Mouse (Mus musculus) CH12.LX (cell line): Measurements from ENCODE around the gene Itga9. TPM values are rescaled to one million over a fixed set of nuclear protein-coding genes. Genes with fewer than 3 reads are reported as not detected.

Experiments
- DNase-seq: peaks from one replicate; pipeline ENCODE4 v3.0.0-alpha.2; 2013; ENCODE audit errors: extremely low read depth
- H3K27ac ChIP-seq: 2 replicates; pipeline ENCODE4 v1.5.1; 2012; ENCODE audit warnings: low read depth, mild to moderate bottlenecking, control low read depth, moderate library complexity; ENCODE audit not compliant: insufficient read depth
- H3K27me3 ChIP-seq: replicated peaks from 2 replicates; pipeline ENCODE3; 2012; ENCODE audit warnings: inconsistent platforms
- H3K36me3 ChIP-seq, 2 experiments: replicated peaks in 1 of 2; 2 replicates each; pipeline versions ENCODE3 to v1.6.1; 2012; ENCODE audit warnings: inconsistent platforms in 1 of 2, low read length in 1 of 2, mild to moderate bottlenecking in 1 of 2, mixed read lengths in 1 of 2, moderate library complexity in 1 of 2; ENCODE audit not compliant: control insufficient read depth in 1 of 2, insufficient read depth in 1 of 2
- H3K4me1 ChIP-seq, 2 experiments: 2 replicates each; pipeline ENCODE4 v1.6.1; 2012; ENCODE audit warnings: inconsistent platforms in 1 of 2, moderate library complexity in 1 of 2; ENCODE audit not compliant: insufficient read depth in 2 of 2, control insufficient read depth in 1 of 2
- H3K4me2 ChIP-seq: 2 replicates; pipeline ENCODE4 v1.6.1; 2012; ENCODE audit warnings: low read depth, mild to moderate bottlenecking, control low read depth; ENCODE audit not compliant: poor library complexity, insufficient read depth, severe bottlenecking
- H3K4me3 ChIP-seq, 3 experiments: fragments of 150-350 bp in 1 of 3; sonication (generic) in 1 of 3; replicated peaks in 1 of 3; 2 replicates each; pipeline versions ENCODE3 to v1.5.1; 2011 to 2012; ENCODE audit warnings: low read depth in 2 of 3, low read length in 2 of 3, mild to moderate bottlenecking in 2 of 3, moderate library complexity in 2 of 3, control low read depth in 1 of 3, improper control_type of control experiment in 1 of 3, inconsistent platforms in 1 of 3, mixed read lengths in 1 of 3; ENCODE audit not compliant: poor library complexity in 1 of 3
- H3K79me2 ChIP-seq: replicated peaks from 2 replicates; pipeline ENCODE4 v1.6.1; 2012; ENCODE audit warnings: mild to moderate bottlenecking, moderate library complexity; ENCODE audit not compliant: control insufficient read depth, poor library complexity, insufficient read depth, severe bottlenecking; ENCODE audit errors: extremely low read depth
- H3K9ac ChIP-seq: 2 replicates; pipeline ENCODE4 v1.6.1; 2012; ENCODE audit warnings: low read depth, mild to moderate bottlenecking, control low read depth, moderate library complexity; ENCODE audit not compliant: insufficient read depth
- H3K9me3 ChIP-seq: replicated peaks from 2 replicates; pipeline ENCODE3; 2012; ENCODE audit warnings: low read length, inconsistent platforms, mixed read lengths
- BHLHE40 ChIP-seq: IDR thresholded peaks from 2 replicates; pipeline ENCODE4 v1.6.1; 2011; ENCODE audit warnings: mild to moderate bottlenecking, low read depth, low read length, improper control_type of control experiment
- CHD1 ChIP-seq: IDR thresholded peaks from 2 replicates; pipeline ENCODE4 v1.6.1; 2012; ENCODE audit warnings: low read depth, low read length, improper control_type of control experiment, inconsistent platforms
- E2F4 ChIP-seq: IDR thresholded peaks from 2 replicates; pipeline ENCODE4 v1.6.1; 2011; ENCODE audit warnings: low read depth, low read length, improper control_type of control experiment; ENCODE audit not compliant: insufficient replicate concordance
- EP300 ChIP-seq: IDR thresholded peaks from 2 replicates; pipeline ENCODE4 v1.6.1; 2011; ENCODE audit warnings: low read length, improper control_type of control experiment
- MAX ChIP-seq: IDR thresholded peaks from 2 replicates; pipeline ENCODE4 v1.6.1; 2011; ENCODE audit warnings: low read length, improper control_type of control experiment
- MEF2A ChIP-seq: IDR thresholded peaks from 2 replicates; pipeline ENCODE4 v1.6.1; 2014; ENCODE audit warnings: low read depth, mild to moderate bottlenecking, inconsistent platforms, low read length, improper control_type of control experiment, borderline replicate concordance
- MXI1 ChIP-seq: IDR thresholded peaks from 2 replicates; pipeline ENCODE4 v1.6.1; 2011; ENCODE audit warnings: mild to moderate bottlenecking, low read depth, low read length, improper control_type of control experiment
- NELFE ChIP-seq: IDR thresholded peaks from 2 replicates; pipeline ENCODE4 v1.6.1; 2011; ENCODE audit warnings: low read depth, low read length, improper control_type of control experiment
- NRF1 ChIP-seq: IDR thresholded peaks from 2 replicates; pipeline ENCODE4 v1.6.1; 2014; ENCODE audit warnings: low read depth, mild to moderate bottlenecking, inconsistent platforms, low read length, improper control_type of control experiment, moderate library complexity
- PAX5 ChIP-seq: IDR thresholded peaks from 2 replicates; pipeline ENCODE4 v1.6.1; 2012; ENCODE audit warnings: low read length, inconsistent platforms, mixed read lengths
- POLR2A ChIP-seq: IDR thresholded peaks from 2 replicates; pipeline ENCODE4 v1.6.1; 2011; ENCODE audit warnings: low read depth, mild to moderate bottlenecking, improper control_type of control experiment, low read length
- RAD21 ChIP-seq: IDR thresholded peaks from 2 replicates; pipeline ENCODE4 v1.6.1; 2011; ENCODE audit warnings: low read depth, mild to moderate bottlenecking, low read length, improper control_type of control experiment, moderate library complexity
- TBP ChIP-seq: conservative IDR thresholded peaks from 2 replicates; pipeline ENCODE4 v1.6.1; 2011; ENCODE audit warnings: low read depth, low read length, improper control_type of control experiment
- TCF12 ChIP-seq: IDR thresholded peaks from 2 replicates; pipeline ENCODE4 v1.6.1; 2014; ENCODE audit warnings: low read depth, mild to moderate bottlenecking, inconsistent platforms, low read length, improper control_type of control experiment
- UBTF ChIP-seq: IDR thresholded peaks from 2 replicates; pipeline ENCODE4 v1.6.1; 2012; ENCODE audit warnings: low read depth, mild to moderate bottlenecking, inconsistent platforms, low read length, improper control_type of control experiment, moderate library complexity
- USF1 ChIP-seq: IDR thresholded peaks from 2 replicates; pipeline ENCODE4 v1.6.1; 2014; ENCODE audit warnings: low read depth, mild to moderate bottlenecking, inconsistent platforms, low read length, improper control_type of control experiment
- ZKSCAN1 ChIP-seq: IDR thresholded peaks from 2 replicates; pipeline ENCODE4 v1.6.1; 2012; ENCODE audit warnings: low read depth, inconsistent platforms, low read length, improper control_type of control experiment, borderline replicate concordance
- ZMIZ1 ChIP-seq: IDR thresholded peaks from 2 replicates; pipeline ENCODE4 v1.6.1; 2012; ENCODE audit warnings: low read depth, mild to moderate bottlenecking, inconsistent platforms, low read length, improper control_type of control experiment
- ZNF384 ChIP-seq: IDR thresholded peaks from 2 replicates; pipeline ENCODE4 v1.6.1; 2012; ENCODE audit warnings: low read depth, low read length, improper control_type of control experiment, inconsistent platforms
- dilution Hi-C: fragments of 300-500 bp; cut with MboI; formaldehyde crosslinking; loops from 2 replicates; pipeline ENCODE4 v1.14.3; 2020; ENCODE audit warnings: low sequenced_read_pairs; ENCODE audit not compliant: extremely low pct_unique_long_range_greater_than_20kb, extremely low pct_ligation_motif_present
- in situ Hi-C: fragments of 300-500 bp; cut with MboI; formaldehyde crosslinking; loops from 3 replicates; pipeline ENCODE4 v1.14.3; 2019; ENCODE audit warnings: low sequenced_read_pairs, low pct_ligation_motif_present, low pct_unique_long_range_greater_than_20kb, mixed read lengths
- polyA plus RNA-seq: library from polyadenylated mRNA; unstranded; fragments of >175 nt; gene quantifications from 2 replicates; pipeline ENCODE4 v1.2.1, GENCODE M21; 2012; ENCODE audit warnings: low read depth; ENCODE audit not compliant: insufficient read length
- total RNA-seq, 2 experiments: library from RNA; depleted of rRNA; stranded (reverse); fragments of 300-350 nt in 1 of 2; fragments of >200 nt in 1 of 2; gene quantifications; 2 replicates each; pipeline ENCODE4 v1.2.3; 2012 to 2014

Gene Itga9
- total and polyA plus RNA-seq, 3 experiments = 0.19 TPM; not detected in 2

DNA sequence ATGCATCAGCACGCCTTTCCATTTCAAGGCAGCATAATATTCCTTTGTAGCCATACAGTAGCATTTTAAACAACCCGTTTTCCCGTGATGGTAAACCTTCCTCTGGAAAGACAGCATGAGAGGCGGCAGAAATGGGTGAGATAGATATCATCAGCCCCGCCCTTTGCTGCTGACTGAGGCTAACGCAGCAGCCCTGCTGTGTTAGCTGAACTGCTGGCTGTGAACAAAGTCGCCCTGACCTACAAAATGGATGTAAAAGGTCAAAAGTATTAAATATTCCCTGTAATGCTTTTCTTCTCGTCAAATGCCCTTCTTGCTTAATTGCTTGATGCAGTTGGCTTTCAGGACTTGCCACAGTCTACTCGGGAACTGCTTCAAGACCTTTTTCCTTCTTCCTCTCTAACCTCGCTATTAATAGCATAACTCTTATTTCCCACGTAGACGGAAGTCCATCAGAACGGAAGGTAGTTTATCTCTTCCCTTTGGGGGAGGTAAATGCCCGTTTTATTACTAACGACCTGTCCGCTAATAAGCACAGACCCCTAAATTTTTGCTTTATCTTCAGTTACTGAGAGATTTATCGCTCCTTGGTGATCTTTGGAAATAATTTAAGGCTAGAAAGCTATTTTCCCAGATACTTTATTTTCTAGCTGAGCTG, 39.3 kb downstream of the Itga9 start:
- Histone ChIP-seq H3K79me2 (no peaks in the 10 kb centered on the region), H3K27me3 (no peaks in the 10 kb centered on the region), H3K4me3 (no peak overlapping the region), H3K4me1 (no peaks in the 10 kb centered on the region), H3K27ac (no peak overlapping the region), H3K9me3 (no peaks in the 10 kb centered on the region), H3K4me2 (no peak overlapping the region), H3K9ac (no peak overlapping the region), H3K36me3 (no peaks in the 10 kb centered on the region)
- dilution Hi-C loops = no loop called here
- TF ChIP-seq MXI1 (no peak), NELFE (no peak), USF1 (no peak), ZKSCAN1 (no peak)
- in situ Hi-C loops = no loop called here
- DNase-seq = no peak

DNA sequence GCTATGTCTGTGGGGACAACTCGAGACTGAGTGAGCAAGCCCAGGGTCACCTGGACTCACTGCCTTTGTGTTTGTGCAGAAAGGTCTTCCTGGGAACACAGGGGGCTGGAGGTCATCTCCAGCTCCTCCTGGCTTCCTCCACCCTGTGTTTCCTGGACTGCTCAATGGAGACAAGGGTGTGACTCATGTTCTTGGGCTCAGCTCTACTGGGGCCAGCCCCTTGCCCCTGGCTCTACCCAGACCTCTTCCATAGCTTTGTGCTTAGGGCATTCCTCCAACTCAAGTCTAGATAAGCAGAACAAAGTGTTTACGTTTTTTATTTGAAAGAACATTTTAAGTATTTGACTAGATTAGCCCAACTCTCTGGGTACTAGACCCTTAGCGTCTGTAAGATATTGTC, 41.0 kb downstream of the Itga9 start:
- H3K4me1 ChIP-seq = no peaks in the 10 kb centered on the region
- TF ChIP-seq NRF1 (no peak), MEF2A (no peak), BHLHE40 (no peak), E2F4 (no peak), MAX (no peak)
- DNase-seq = no peak
- no peak overlapping the region for H3K9ac ChIP-seq
- H3K27me3 ChIP-seq = peaks cover 1% of the 10 kb centered on the region
- H3K4me2 ChIP-seq = no peak overlapping the region
- peaks cover under 1% of the 10 kb centered on the region for H3K9me3 ChIP-seq
- H3K36me3 ChIP-seq = no peaks in the 10 kb centered on the region
- H3K79me2 ChIP-seq = no peaks in the 10 kb centered on the region
- no peak overlapping the region for H3K4me3 ChIP-seq
- dilution Hi-C loops (no loop called here), in situ Hi-C loops (no loop called here)
- H3K27ac ChIP-seq = no peak overlapping the region

DNA sequence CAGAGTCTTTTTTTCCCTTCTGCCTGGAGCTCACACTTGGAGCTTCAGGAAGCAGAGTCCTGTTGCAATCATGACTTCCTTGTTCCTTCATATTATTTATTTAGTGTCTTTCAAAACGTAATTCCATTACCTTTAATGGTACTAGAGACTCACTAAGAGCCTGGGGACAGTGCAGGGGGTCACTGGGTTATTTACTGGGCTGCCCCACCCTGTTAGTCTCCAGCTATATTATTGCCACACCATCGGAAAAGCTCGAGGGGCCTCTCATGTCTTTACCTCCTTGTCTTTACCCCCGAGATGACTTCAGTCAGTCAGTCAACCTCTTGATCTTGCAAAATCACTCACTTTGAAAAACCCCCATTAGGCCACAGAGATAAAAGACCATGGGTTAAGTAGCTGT, 44.5 kb downstream of the Itga9 start:
- Histone ChIP-seq H3K4me2 (no peak overlapping the region), H3K36me3 (no peaks in the 10 kb centered on the region), H3K9me3 (peaks cover 8% of the 10 kb centered on the region), H3K79me2 (no peaks in the 10 kb centered on the region), H3K4me1 (peaks cover 0 to 18% of the 10 kb centered on the region in 2 experiments; a peak in 2 of 4 replicates), H3K9ac (no peak overlapping the region)
- DNase-seq = no peak
- no peak for TF ChIP-seq NELFE
- no peak for TF ChIP-seq TBP
- TF ChIP-seq ZKSCAN1 = no peak
- TF ChIP-seq TCF12 = no peak
- no peak for TF ChIP-seq ZMIZ1
- no peak for TF ChIP-seq PAX5
- TF ChIP-seq USF1 = no peak
- no peak for TF ChIP-seq ZNF384
- TF ChIP-seq UBTF = no peak
- TF ChIP-seq EP300 = no peak
- TF ChIP-seq POLR2A = no peak
- no peak for TF ChIP-seq RAD21
- TF ChIP-seq CHD1 = no peak
- TF ChIP-seq, all 38 proteins: peak for 0
- in situ Hi-C loops (no loop called here), dilution Hi-C loops (no loop called here)
- Histone ChIP-seq H3K4me3 (no peak overlapping the region), H3K27me3 (peaks cover 8% of the 10 kb centered on the region), H3K27ac (no peak overlapping the region)
